Mouse (Mus musculus): ENCODE data around the gene Adamts20. TPM values are rescaled to one million over a fixed set of nuclear protein-coding genes. Genes with fewer than 3 reads are reported as not detected.

Adamts20 gene
- total and polyA plus RNA-seq, 3 experiments, result 2.1 to 3.6 TPM; not detected in 1

DNA sequence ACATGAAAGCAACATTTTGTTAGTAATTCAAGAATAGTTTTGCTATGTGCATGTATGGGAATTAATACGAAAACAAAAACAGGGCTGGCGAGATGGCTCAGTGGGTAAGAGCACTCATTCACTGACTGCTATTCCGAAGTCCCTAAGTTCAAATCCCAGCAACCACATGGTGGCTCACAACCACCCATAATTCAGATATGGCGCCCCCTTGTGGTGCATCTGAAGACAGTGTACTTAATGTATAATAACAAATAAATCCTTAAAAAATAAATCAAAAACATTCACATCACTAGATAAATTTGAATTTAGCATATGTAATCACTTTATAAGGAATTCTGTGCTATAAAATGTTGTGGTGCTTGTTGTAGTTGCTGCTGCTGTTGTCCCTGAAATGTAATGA lies 225.6 kb downstream of the Adamts20 start:
- Histone ChIP-seq H3K36me3 (ENCODE audit: control insufficient read depth in 1 of 2, insufficient read depth in 2 of 2, low read length in 2 of 2) (no peaks in the 10 kb centered on the region), H3K27ac (ENCODE audit: control insufficient read depth, low read depth, low read length) (no peak overlapping the region), H3K4me1 (ENCODE audit: control insufficient read depth in 1 of 2, insufficient read depth in 2 of 2, low read length in 2 of 2) (no peaks in the 10 kb centered on the region), H3K79me2 (ENCODE audit: control insufficient read depth, insufficient read depth, low read length, poor library complexity) (no peaks in the 10 kb centered on the region), H3K9me3 (replicated peaks; ENCODE audit: insufficient read depth, low read length) (no peaks in the 10 kb centered on the region), H3K27me3 (ENCODE audit: control insufficient read depth in 1 of 2, insufficient read depth in 2 of 2, low read length in 2 of 2) (no peaks in the 10 kb centered on the region), H3K4me3 (ENCODE audit: control insufficient read depth in 1 of 2, insufficient read depth in 1 of 2, low read depth in 2 of 2, low read length in 2 of 2) (no peak overlapping the region), H3K9ac (ENCODE audit: control insufficient read depth, low read depth, low read length, poor library complexity, severe bottlenecking) (no peak overlapping the region)
- peak; percentile 15 to 50 (median 17); a peak in 2 of 6 replicates for TF ChIP-seq CTCF (IDR thresholded peaks at IDR 0.05 in 2 of 3, conservative IDR thresholded peaks at IDR 0.05 in 1 of 3; ENCODE audit: control insufficient read depth in 1 of 3, insufficient read depth in 1 of 3, low read depth in 2 of 3, low read length in 3 of 3, poor library complexity in 1 of 3, severe bottlenecking in 1 of 3)
- TF ChIP-seq TBP (IDR thresholded peaks at IDR 0.05; ENCODE audit: low read depth, low read length), result no peak
- TF ChIP-seq SMC3 (IDR thresholded peaks at IDR 0.05; ENCODE audit: low read depth, low read length), result peak; percentile 35
- peak; percentile 2; the same call in 1 of the 2 replicates for TF ChIP-seq RAD21 (IDR thresholded peaks at IDR 0.05; ENCODE audit: low read depth, low read length)
- peak; percentile 24 for DNase-seq (ENCODE audit: low read depth, low spot score)

- TF ChIP-seq CHD1 (IDR thresholded peaks at IDR 0.05; ENCODE audit: low read depth, low read length), result no peak
- no peak for TF ChIP-seq MAX (IDR thresholded peaks at IDR 0.05; ENCODE audit: low read length)
- TF ChIP-seq UBTF (IDR thresholded peaks at IDR 0.05; ENCODE audit: borderline replicate concordance, insufficient read depth, low read depth, low read length), result no peak
- no peak for TF ChIP-seq TCF12 (IDR thresholded peaks at IDR 0.05; ENCODE audit: low read depth, low read length)
- no peak for TF ChIP-seq POLR2AphosphoS2 (IDR thresholded peaks at IDR 0.05; ENCODE audit: low read length)
- TF ChIP-seq ZKSCAN1 (IDR thresholded peaks at IDR 0.05; ENCODE audit: low read depth, low read length), result no peak
- H3K4me3 ChIP-seq (ENCODE audit: control insufficient read depth in 1 of 2, insufficient read depth in 1 of 2, low read depth in 2 of 2, low read length in 2 of 2), result no peak overlapping the region
- peaks cover 0 to 1% of the 10 kb centered on the region in 2 experiments; a peak in 1 of 4 replicates for H3K27me3 ChIP-seq (ENCODE audit: control insufficient read depth in 1 of 2, insufficient read depth in 2 of 2, low read length in 2 of 2)
- no peaks in the 10 kb centered on the region for H3K36me3 ChIP-seq (ENCODE audit: control insufficient read depth in 1 of 2, insufficient read depth in 2 of 2, low read length in 2 of 2)
- H3K9me3 ChIP-seq (replicated peaks; ENCODE audit: insufficient read depth, low read length), result no peaks in the 10 kb centered on the region
- no peak overlapping the region for H3K27ac ChIP-seq (ENCODE audit: control insufficient read depth, low read depth, low read length)
- H3K79me2 ChIP-seq (ENCODE audit: control insufficient read depth, insufficient read depth, low read length, poor library complexity), result no peaks in the 10 kb centered on the region
- DNase-seq (ENCODE audit: low read depth, low spot score), result no peak
- H3K9ac ChIP-seq (ENCODE audit: control insufficient read depth, low read depth, low read length, poor library complexity, severe bottlenecking), result no peak overlapping the region
- no peaks in the 10 kb centered on the region for H3K4me1 ChIP-seq (ENCODE audit: control insufficient read depth in 1 of 2, insufficient read depth in 2 of 2, low read length in 2 of 2)
These were observed 226.1 kb downstream of the Adamts20 start for GRCm38 (mm10) chr15:94239127-94239526.

DNA sequence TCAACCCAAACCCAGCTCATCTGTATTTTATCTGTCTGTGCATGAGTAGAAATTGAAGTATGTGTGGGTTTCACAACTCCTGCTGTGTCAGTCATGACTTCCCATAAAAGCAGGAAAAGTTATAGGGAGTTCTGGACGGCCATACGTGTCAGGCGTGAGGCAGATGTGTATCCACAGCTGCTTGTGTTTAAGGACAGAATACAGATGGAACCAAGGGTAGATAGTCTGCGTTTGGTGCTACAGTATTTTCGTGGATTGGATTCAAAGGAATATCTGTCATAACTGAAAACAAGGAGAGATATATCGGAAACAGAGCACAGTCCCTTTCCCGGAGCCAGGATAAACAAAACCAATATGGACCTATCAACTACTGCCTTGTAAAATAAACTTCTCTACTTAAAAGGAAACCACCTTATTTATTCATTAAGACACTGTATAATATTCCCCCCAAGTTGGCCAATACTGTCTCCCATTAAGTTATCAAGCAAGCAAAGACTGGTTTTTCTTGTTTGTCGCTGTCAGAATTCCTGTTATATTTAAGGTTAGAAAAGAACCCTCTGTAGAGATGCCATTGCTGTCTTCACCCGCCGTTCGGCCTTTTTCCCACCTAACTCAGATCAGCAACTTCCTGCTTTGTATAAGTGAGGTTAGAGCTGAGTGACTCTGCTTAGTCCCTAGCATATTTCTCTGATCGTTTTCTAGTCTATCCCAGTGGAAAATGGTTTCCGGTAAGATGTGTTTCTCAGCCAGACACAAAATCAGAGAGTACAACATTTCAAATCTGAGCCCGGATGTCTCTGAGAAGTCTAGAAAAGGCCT lies 227.0 kb downstream of the Adamts20 start:
- no peaks in the 10 kb centered on the region for H3K79me2 ChIP-seq (ENCODE audit: control insufficient read depth, insufficient read depth, low read length, poor library complexity)
- no peak overlapping the region for H3K4me3 ChIP-seq (ENCODE audit: control insufficient read depth in 1 of 2, insufficient read depth in 1 of 2, low read depth in 2 of 2, low read length in 2 of 2)
- no peaks in the 10 kb centered on the region for H3K9me3 ChIP-seq (replicated peaks; ENCODE audit: insufficient read depth, low read length)
- TF ChIP-seq MYC (IDR thresholded peaks at IDR 0.05; ENCODE audit: low read depth, low read length) (no peak), ETS1 (IDR thresholded peaks at IDR 0.05; ENCODE audit: low read depth, low read length) (no peak), POLR2AphosphoS5 (IDR thresholded peaks at IDR 0.05; ENCODE audit: borderline replicate concordance, low read depth, low read length) (no peak)
- H3K4me1 ChIP-seq (ENCODE audit: control insufficient read depth in 1 of 2, insufficient read depth in 2 of 2, low read length in 2 of 2), result no peaks in the 10 kb centered on the region
- no peak for DNase-seq (ENCODE audit: low read depth, low spot score)
- no peak overlapping the region for H3K27ac ChIP-seq (ENCODE audit: control insufficient read depth, low read depth, low read length)
- H3K27me3 ChIP-seq (ENCODE audit: control insufficient read depth in 1 of 2, insufficient read depth in 2 of 2, low read length in 2 of 2), result peaks cover 0 to 1% of the 10 kb centered on the region in 2 experiments; a peak in 2 of 4 replicates
- no peaks in the 10 kb centered on the region for H3K36me3 ChIP-seq (ENCODE audit: control insufficient read depth in 1 of 2, insufficient read depth in 2 of 2, low read length in 2 of 2)
- H3K9ac ChIP-seq (ENCODE audit: control insufficient read depth, low read depth, low read length, poor library complexity, severe bottlenecking), result no peak overlapping the region

Data from MEL (cell line).